Mouse (Mus musculus): Measurements from ENCODE around the gene Doc2b.

- TF ChIP-seq TAL1 (IDR thresholded peaks at IDR 0.05; ENCODE audit: low read length) (no peak), GATA1 (IDR thresholded peaks at IDR 0.05; ENCODE audit: low read length) (no peak)
These were observed 47.2 kb upstream of the Doc2b start for GRCm38 (mm10) chr11:75842904-75843619.
